Mouse (Mus musculus): ENCODE data around the gene Vmn1r221. TPM values are rescaled to one million over a fixed set of nuclear protein-coding genes. Genes with fewer than 3 reads are reported as not detected.
"Not testable (repeated sequence)": the region's sequence is repeated elsewhere in the genome, so short reads cannot be mapped to it uniquely, and the experiment has no call there.

Gene Vmn1r221
- not detected in 2 replicates for polyA plus RNA-seq (2015; fragmentation: Nextera tagmentation; extraction: Ambion mirVana)

- not testable (repeated sequence) for H3K27me3 ChIP-seq; H3K4me2 ChIP-seq; H3K9ac ChIP-seq; H3K27ac ChIP-seq (replicated peaks); ATAC-seq (ENCODE audit: low FRiP score, low read depth); H3K36me3 ChIP-seq; H3K4me3 ChIP-seq; H3K9me3 ChIP-seq; H3K4me1 ChIP-seq (replicated peaks)
- 98% methylated on average over 2 of the region's 2 CpGs for WGBS
Measured at GRCm38 (mm10) chr13:23213827-23214226, at the start of gene Vmn1r221. TSS of gene Vmn1r221 (plus strand) at chr13:23214127.

DNA sequence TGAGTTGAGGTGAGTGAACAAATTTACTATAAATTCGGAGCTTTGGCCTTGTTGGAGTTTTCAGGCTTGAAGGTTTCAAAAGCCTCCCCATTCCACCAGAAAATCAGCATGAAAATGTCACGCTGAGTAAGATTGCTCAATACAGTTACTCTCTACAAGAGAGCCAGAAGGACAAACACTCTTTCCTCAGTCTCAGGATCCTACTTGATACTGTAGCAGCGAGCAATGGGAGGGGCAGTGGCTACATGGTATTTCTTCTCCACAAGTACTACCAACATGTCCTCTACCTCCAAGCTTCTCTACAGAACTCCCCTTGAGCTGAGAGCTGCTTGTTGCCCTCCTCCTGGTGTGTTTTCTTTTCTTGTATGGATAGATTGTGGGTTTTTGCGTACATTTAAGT lies 47.5 kb upstream of the Vmn1r221 start:
- ATAC-seq (ENCODE audit: low FRiP score, low read depth): not testable (repeated sequence)

DNA sequence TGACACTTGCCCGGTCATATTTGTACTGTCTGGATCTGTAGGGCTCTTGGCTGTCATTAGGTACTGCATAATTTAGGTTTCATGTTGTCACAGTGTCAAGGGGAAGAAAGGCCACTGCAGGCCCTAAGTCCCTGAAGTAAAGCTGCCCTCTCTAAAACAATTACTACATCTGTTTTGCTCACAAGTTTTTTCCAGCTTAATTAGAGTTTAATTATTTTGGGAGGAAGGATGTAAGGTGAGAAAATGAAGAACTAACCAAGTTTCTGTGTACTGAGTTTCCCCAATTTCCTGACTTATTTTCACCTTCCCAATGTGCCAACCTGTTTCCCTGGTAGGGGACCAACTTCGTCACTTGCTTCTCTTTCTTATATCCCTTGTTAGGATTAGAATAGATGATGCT lies 26.1 kb upstream of the Vmn1r221 start, which contains the start of gene Vmn1r220:
Gene Vmn1r220, minus strand, starts transcription at position 101 of the 400 bp plus-strand sequence.
- no peak for ATAC-seq (ENCODE audit: low FRiP score, low read depth)
- H3K9ac ChIP-seq: no peak within 1 kb of the TSS
- H3K4me2 ChIP-seq: no peak within 1 kb of the TSS
- H3K27ac ChIP-seq (replicated peaks): no peak within 1 kb of the TSS
- no peak within 1 kb of the TSS for H3K4me3 ChIP-seq
- WGBS: 84% methylated on average over 2 of the region's 2 CpGs
- H3K4me1 ChIP-seq (replicated peaks): no peaks in the 10 kb centered on the region
- no peaks in the 10 kb centered on the region for H3K27me3 ChIP-seq
- H3K36me3 ChIP-seq: no peaks in the 10 kb centered on the region
- no peaks in the 10 kb centered on the region for H3K9me3 ChIP-seq

More for the DNA sequence above, 47.5 kb upstream of the Vmn1r221 start:
- not testable (repeated sequence) for H3K27me3 ChIP-seq; H3K4me1 ChIP-seq (replicated peaks); H3K27ac ChIP-seq (replicated peaks); H3K4me2 ChIP-seq; H3K9me3 ChIP-seq; H3K9ac ChIP-seq; H3K36me3 ChIP-seq; H3K4me3 ChIP-seq
- whole genome bisulfite sequencing: 87% methylated on average over 4 of the region's 4 CpGs

DNA sequence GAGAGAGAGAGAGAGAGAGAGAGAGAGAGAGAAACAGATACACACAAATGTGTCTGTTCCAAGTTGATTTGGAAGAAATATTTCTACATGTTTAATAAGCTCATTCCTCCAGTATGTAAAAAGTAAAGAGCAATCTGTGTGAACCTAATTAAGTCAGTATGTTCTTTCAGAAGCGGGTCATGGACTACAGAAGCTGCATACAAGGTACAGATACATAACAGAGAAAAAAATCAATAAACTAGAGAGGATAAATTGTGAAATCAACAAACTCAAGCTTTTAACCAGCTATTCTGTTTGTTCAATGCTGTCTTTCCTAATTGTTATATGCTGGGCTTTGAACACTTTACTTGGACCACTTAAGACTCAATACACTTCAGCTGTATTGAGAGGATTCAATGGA lies 10.0 kb upstream of the Vmn1r221 start:
- H3K9me3 ChIP-seq; H3K4me2 ChIP-seq; H3K36me3 ChIP-seq; H3K27me3 ChIP-seq; H3K9ac ChIP-seq; H3K4me1 ChIP-seq (replicated peaks); H3K27ac ChIP-seq (replicated peaks); H3K4me3 ChIP-seq; ATAC-seq (ENCODE audit: low FRiP score, low read depth): not testable (repeated sequence)
- WGBS: 88% methylated on average over 1 of the region's 1 CpGs

DNA sequence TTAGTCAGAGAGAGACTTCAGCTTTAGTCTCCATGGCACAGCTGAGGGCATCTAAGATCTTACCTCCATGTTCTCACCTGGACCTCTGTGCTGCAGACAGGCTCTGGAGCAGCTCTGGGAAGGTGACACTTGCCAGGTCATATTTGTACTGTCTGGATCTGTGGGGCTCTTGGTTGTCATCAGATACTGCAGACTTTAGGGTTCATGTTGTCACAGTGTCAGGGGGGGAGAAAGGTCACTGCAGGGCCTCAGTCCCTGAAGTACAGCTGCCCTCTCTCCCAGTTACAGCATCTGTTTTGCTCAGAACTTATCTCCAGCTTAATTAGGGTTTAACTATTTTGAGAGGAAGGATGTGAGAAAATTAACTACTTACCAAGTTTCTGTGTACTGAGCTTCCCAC lies 21.9 kb downstream of the Vmn1r221 start, which contains the start of gene Vmn1r222:
Gene Vmn1r222, minus strand, starts transcription at position 101 of the 400 bp plus-strand sequence.
- not testable (repeated sequence) for H3K4me3 ChIP-seq, H3K4me2 ChIP-seq, H3K9me3 ChIP-seq

DNA sequence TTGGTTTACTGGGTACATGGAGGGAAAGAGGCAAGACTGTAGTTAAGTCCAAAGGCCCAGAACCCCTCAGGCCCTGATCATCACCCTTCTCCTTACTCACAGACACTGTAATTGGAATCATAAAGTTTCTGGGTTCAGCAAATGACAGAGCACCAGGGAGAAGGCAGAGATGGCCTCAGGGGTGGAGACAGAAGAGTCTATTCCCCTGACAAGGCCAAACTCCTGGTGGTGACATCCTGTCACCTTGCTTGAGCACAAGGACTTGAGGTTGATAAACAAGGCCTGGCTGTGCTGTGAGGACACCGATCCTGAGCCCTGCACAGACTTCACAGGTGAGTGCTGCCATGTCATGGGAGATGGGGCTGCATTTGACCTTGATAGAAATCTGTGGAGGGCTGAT lies 32.9 kb downstream of the Vmn1r221 start, which contains the start of gene Vmn1r223:
Gene Vmn1r223, plus strand, starts transcription at position 301 of the 400 bp plus-strand sequence.
- H3K27me3 ChIP-seq; H3K27ac ChIP-seq (replicated peaks); H3K9me3 ChIP-seq; H3K9ac ChIP-seq; ATAC-seq (ENCODE audit: low FRiP score, low read depth); H3K4me2 ChIP-seq; H3K4me1 ChIP-seq (replicated peaks); H3K36me3 ChIP-seq; H3K4me3 ChIP-seq: not testable (repeated sequence)
- 92% methylated on average over 1 of the region's 1 CpGs for WGBS

More for the DNA sequence above, 21.9 kb downstream of the Vmn1r221 start, which contains the start of gene Vmn1r222:
- H3K27ac ChIP-seq (replicated peaks); H3K9ac ChIP-seq; H3K4me1 ChIP-seq (replicated peaks); ATAC-seq (ENCODE audit: low FRiP score, low read depth); H3K36me3 ChIP-seq; H3K27me3 ChIP-seq: not testable (repeated sequence)

DNA sequence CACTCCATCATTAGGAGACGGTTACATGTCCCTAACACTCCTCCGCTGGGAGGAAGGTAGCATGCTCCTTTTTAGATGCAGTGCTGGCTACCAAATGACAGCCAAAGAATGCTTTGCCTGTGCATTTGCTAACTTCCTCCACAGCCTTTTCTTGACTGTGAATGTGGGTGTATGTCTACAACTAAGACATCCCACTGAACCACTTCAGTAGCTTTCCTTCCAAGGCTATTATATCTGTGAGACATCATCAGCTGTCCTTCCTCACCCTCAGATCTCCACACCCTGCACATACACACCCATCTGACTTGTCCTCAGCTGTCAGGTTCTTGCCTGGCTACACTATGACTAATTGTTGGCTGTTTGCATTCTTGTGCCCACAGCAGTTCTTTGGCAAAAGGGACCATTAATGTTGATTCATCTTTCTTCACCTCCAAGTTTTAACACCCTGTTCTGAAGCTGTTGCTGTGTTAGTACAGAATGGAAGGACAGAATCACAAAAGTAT lies 44.7 kb downstream of the Vmn1r221 start:
- H3K36me3 ChIP-seq: no peaks in the 10 kb centered on the region
- H3K9ac ChIP-seq: no peak overlapping the region
- no peak for ATAC-seq (ENCODE audit: low FRiP score, low read depth)
- WGBS: 97% methylated on average over 2 of the region's 2 CpGs
- no peak overlapping the region for H3K4me2 ChIP-seq
- H3K4me1 ChIP-seq (replicated peaks): no peaks in the 10 kb centered on the region
- 0 out of 2 replicates have a peak, but pooled peaks cover 4% of the 10 kb centered on the region for H3K9me3 ChIP-seq
- no peak overlapping the region for H3K4me3 ChIP-seq
- no peak overlapping the region for H3K27ac ChIP-seq (replicated peaks)
- no peaks in the 10 kb centered on the region for H3K27me3 ChIP-seq

DNA sequence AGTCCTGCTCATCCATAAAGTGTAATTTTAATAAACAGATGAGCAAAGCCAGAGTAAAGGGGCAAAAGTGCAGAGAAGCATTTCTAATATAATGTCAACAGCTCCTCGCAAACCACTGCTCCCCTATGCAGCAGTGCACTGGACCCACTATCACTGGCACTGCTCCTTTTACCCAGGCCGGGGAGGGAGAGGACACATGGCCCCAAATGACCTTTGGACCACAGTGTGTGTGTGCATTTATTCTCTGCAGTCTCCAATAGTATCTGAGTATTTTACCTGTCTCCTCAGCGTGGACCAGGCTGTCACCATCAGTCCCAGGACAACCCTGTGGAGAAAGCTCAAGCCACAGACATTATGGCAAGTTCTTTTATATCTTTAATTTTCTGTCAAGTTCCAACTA lies 54.7 kb downstream of the Vmn1r221 start:
- not testable (repeated sequence) for ATAC-seq (ENCODE audit: low FRiP score, low read depth); H3K4me1 ChIP-seq (replicated peaks); H3K9ac ChIP-seq; H3K27ac ChIP-seq (replicated peaks); H3K9me3 ChIP-seq; H3K36me3 ChIP-seq; H3K4me2 ChIP-seq; H3K27me3 ChIP-seq; H3K4me3 ChIP-seq
- 62% methylated on average over 3 of the region's 3 CpGs for WGBS

GRCm38 (mm10) chr13:23269127-23269526 lies 55.2 kb downstream of the Vmn1r221 start:
- not testable (repeated sequence) for H3K27me3 ChIP-seq; H3K9me3 ChIP-seq; H3K9ac ChIP-seq; H3K4me1 ChIP-seq (replicated peaks); H3K27ac ChIP-seq (replicated peaks); H3K36me3 ChIP-seq
- 47% methylated on average over 4 of the region's 4 CpGs for WGBS
- ATAC-seq (ENCODE audit: low FRiP score, low read depth): peak; percentile 86
- peak overlapping the region; percentile 54 for H3K4me2 ChIP-seq
- H3K4me3 ChIP-seq: peak overlapping the region; percentile 47

- Histone ChIP-seq H3K4me2 (peak overlapping the region; percentile 54), H3K9ac (peak overlapping the region; percentile 45), H3K27me3 (no peaks in the 10 kb centered on the region), H3K36me3 (no peaks in the 10 kb centered on the region), H3K9me3 (no peaks in the 10 kb centered on the region), H3K4me3 (peak overlapping the region; percentile 47), H3K4me1 (replicated peaks) (0 out of 2 replicates have a peak, but pooled peaks cover 4% of the 10 kb centered on the region), H3K27ac (replicated peaks) (no peak overlapping the region)
- 28% methylated on average over 11 of the region's 11 CpGs for WGBS
- ATAC-seq (ENCODE audit: low FRiP score, low read depth): peak; percentile 43; the same call in 1 of the 2 replicates
Measured at GRCm38 (mm10) chr13:23269681-23270080, 55.8 kb downstream of the Vmn1r221 start.

DNA sequence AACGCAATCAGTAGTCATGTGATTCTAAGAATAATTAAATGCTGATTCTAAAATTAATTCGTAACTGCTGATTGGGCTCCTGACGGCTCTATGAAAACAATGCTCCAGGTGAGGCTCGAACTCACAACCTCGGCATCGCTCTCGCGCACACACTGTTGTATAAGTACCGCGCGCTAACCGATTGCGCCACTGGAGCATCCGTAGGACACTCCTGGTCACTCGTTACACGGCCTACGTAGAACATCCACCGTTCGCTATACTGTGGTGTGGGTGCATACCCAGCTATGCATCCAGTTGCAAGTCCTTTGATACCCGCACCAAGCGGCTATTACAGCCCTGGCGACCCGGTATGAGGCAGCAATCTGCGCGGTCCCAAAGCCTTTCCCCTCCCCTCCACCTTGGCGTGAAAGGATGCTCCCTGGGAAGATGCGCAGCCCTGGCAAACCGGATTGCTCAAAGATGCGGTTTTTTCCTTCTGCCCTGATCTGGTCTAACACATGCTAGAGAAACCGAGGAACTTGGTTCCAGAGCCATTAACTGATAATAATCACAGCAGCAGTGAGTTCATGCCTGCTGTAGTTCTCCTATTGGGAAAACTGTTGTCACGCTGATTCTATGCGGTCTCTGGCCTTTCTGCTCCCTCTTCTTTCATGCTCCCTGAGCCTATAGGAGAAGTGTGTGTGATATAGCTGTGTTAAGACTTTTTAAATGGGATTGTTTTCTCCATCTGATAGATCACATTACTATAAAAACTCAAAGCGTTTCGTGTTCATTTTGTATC lies 56.6 kb downstream of the Vmn1r221 start:
- no peaks in the 10 kb centered on the region for H3K9me3 ChIP-seq
- ATAC-seq (ENCODE audit: low FRiP score, low read depth): peak; percentile 97
- H3K4me2 ChIP-seq: peak overlapping the region; percentile 54
- WGBS: 3% methylated on average over 34 of the region's 34 CpGs
- peak overlapping the region; percentile 45 for H3K9ac ChIP-seq
- no peaks in the 10 kb centered on the region for H3K27me3 ChIP-seq
- peak overlapping the region; percentile 77 for H3K27ac ChIP-seq (replicated peaks)
- H3K4me3 ChIP-seq: peak overlapping the region; percentile 47
- H3K4me1 ChIP-seq (replicated peaks): 0 out of 2 replicates have a peak, but pooled peaks cover 4% of the 10 kb centered on the region
- no peaks in the 10 kb centered on the region for H3K36me3 ChIP-seq

Measured in hindbrain, embryonic 15.5 days (tissue).